In the genomic region with DNA sequence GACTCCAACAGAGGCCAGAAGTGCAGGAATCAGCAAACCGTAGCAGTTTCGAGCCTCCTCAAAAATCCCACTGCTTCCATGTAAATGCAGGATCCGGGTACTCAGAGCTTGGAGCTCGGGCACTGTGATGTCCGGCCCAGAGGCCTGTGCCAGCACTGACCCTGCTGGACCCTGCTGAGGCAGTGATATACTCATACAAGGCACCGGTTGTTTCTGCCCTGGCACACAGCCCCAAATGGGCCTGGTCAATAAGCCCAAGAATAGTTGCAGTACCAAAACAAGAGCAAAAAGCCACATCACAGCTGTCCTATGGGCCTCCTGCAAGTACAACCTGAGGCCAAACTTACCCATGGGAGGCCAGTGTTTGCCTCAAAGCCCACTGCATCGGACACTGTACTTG, we compare ENCODE assay signal across 22 mouse cellular contexts. TPM values are rescaled to one million over a fixed set of nuclear protein-coding genes. Genes with fewer than 3 reads are reported as not detected.
DNase-seq lines count a peak whose midpoint lies in the region; ATAC-seq and TF ChIP-seq lines count a peak whose summit lies in the region.
"Had no signal": no experiment of that assay in that cellular context is flagged by ENCODE, and none has a peak within 500 bp of the region (broad histone marks: within the 10 kb centered on the region; RNA-seq: fewer than 3 reads in every experiment).

No protein-coding gene starts in this region.

- no peaks in the 10 kb centered on the region for H3K36me3 ChIP-seq in forebrain, embryonic 12.5 days (replicated peaks)
- no peaks in the 10 kb centered on the region for H3K36me3 ChIP-seq in forebrain, postnatal 0 days (ENCODE audit: insufficient read depth)
- H3K36me3 ChIP-seq in hindbrain, embryonic 13.5 days, result no peaks in the 10 kb centered on the region
- H3K36me3 ChIP-seq in hindbrain, embryonic 16.5 days (ENCODE audit: control insufficient read depth, insufficient read depth, low read length), result no peaks in the 10 kb centered on the region
- no peaks in the 10 kb centered on the region for H3K36me3 ChIP-seq in neural tube, embryonic 13.5 days
- no peaks in the 10 kb centered on the region for H3K36me3 ChIP-seq in neural tube, embryonic 15.5 days
- H3K36me3 ChIP-seq: heart, embryonic 15.5 days had no signal

- ATAC-seq in forebrain, embryonic 12.5 days (ENCODE audit: low FRiP score), result no peak
- no peak for ATAC-seq in forebrain, postnatal 0 days
- ATAC-seq in hindbrain, embryonic 13.5 days (ENCODE audit: low FRiP score), result no peak
- no peak for ATAC-seq in hindbrain, embryonic 16.5 days
- ATAC-seq in neural tube, embryonic 13.5 days (ENCODE audit: low read depth), result no peak
- no peak for ATAC-seq in neural tube, embryonic 15.5 days (ENCODE audit: low FRiP score)
- ATAC-seq: activated CD4-positive, CD25-positive, alpha-beta regulatory T cell, adult 4 months; intestine, embryonic 16.5 days; Patski had no signal

- WGBS in forebrain, embryonic 12.5 days, result 91% methylated on average over 7 of the region's 7 CpGs
- WGBS in forebrain, postnatal 0 days, result 69% methylated on average over 7 of the region's 7 CpGs
- WGBS in hindbrain, embryonic 13.5 days, result 84% methylated on average over 7 of the region's 7 CpGs
- 72% methylated on average over 7 of the region's 7 CpGs for WGBS in hindbrain, embryonic 16.5 days
- 84% methylated on average over 7 of the region's 7 CpGs for WGBS in neural tube, embryonic 13.5 days
- 82% methylated on average over 7 of the region's 7 CpGs for WGBS in neural tube, embryonic 15.5 days

- H3K9me3 ChIP-seq in forebrain, embryonic 12.5 days, result no peaks in the 10 kb centered on the region
- no peaks in the 10 kb centered on the region for H3K9me3 ChIP-seq in forebrain, postnatal 0 days (ENCODE audit: low read length)
- no peaks in the 10 kb centered on the region for H3K9me3 ChIP-seq in hindbrain, embryonic 13.5 days
- no peaks in the 10 kb centered on the region for H3K9me3 ChIP-seq in hindbrain, embryonic 16.5 days (ENCODE audit: control insufficient read depth, low read length)
- no peaks in the 10 kb centered on the region for H3K9me3 ChIP-seq in neural tube, embryonic 13.5 days
- H3K9me3 ChIP-seq in neural tube, embryonic 15.5 days (replicated peaks), result no peaks in the 10 kb centered on the region
- H3K9me3 ChIP-seq: heart, embryonic 15.5 days had no signal

- no peak overlapping the region for H3K4me2 ChIP-seq in forebrain, embryonic 12.5 days
- H3K4me2 ChIP-seq in forebrain, postnatal 0 days (ENCODE audit: low read depth), result no peak overlapping the region
- H3K4me2 ChIP-seq in hindbrain, embryonic 13.5 days, result no peak overlapping the region
- H3K4me2 ChIP-seq in hindbrain, embryonic 16.5 days (ENCODE audit: low read length), result no peak overlapping the region
- H3K4me2 ChIP-seq in neural tube, embryonic 13.5 days, result no peak overlapping the region
- H3K4me2 ChIP-seq in neural tube, embryonic 15.5 days, result no peak overlapping the region
- H3K4me2 ChIP-seq: heart, embryonic 11.5 days; heart, embryonic 15.5 days; hindbrain, embryonic 14.5 days had no signal

- H3K27ac ChIP-seq in forebrain, embryonic 12.5 days, result 0 out of 2 replicates have a peak overlapping the region, but pooled peaks have one; percentile 9
- H3K27ac ChIP-seq in forebrain, postnatal 0 days (ENCODE audit: low read depth, low read length), result no peak overlapping the region
- peak overlapping the region; percentile 52; the same call in 1 of the 2 replicates for H3K27ac ChIP-seq in hindbrain, embryonic 13.5 days
- H3K27ac ChIP-seq in hindbrain, embryonic 16.5 days (ENCODE audit: low read depth, low read length), result no peak overlapping the region
- H3K27ac ChIP-seq in neural tube, embryonic 13.5 days (replicated peaks), result peak overlapping the region; percentile 59; the same call in 1 of the 2 replicates
- H3K27ac ChIP-seq in neural tube, embryonic 15.5 days (replicated peaks), result no peak overlapping the region
- H3K27ac ChIP-seq: heart, embryonic 15.5 days; hindbrain, embryonic 14.5 days had no signal

- TF ChIP-seq CTCF in forebrain, postnatal 0 days (IDR thresholded peaks at IDR 0.05; ENCODE audit: low read depth), result no peak

- H3K4me3 ChIP-seq in forebrain, embryonic 12.5 days (replicated peaks), result no peak overlapping the region
- no peak overlapping the region for H3K4me3 ChIP-seq in forebrain, postnatal 0 days (ENCODE audit: low read depth, low read length)
- H3K4me3 ChIP-seq in hindbrain, embryonic 13.5 days, result no peak overlapping the region
- no peak overlapping the region for H3K4me3 ChIP-seq in hindbrain, embryonic 16.5 days (ENCODE audit: low read length)
- no peak overlapping the region for H3K4me3 ChIP-seq in neural tube, embryonic 13.5 days
- no peak overlapping the region for H3K4me3 ChIP-seq in neural tube, embryonic 15.5 days (replicated peaks)
- H3K4me3 ChIP-seq: heart, embryonic 15.5 days had no signal

- H3K27me3 ChIP-seq in forebrain, embryonic 12.5 days, result no peaks in the 10 kb centered on the region
- no peaks in the 10 kb centered on the region for H3K27me3 ChIP-seq in forebrain, postnatal 0 days (ENCODE audit: insufficient read depth, low read length)
- H3K27me3 ChIP-seq in hindbrain, embryonic 13.5 days, result no peaks in the 10 kb centered on the region
- no peaks in the 10 kb centered on the region for H3K27me3 ChIP-seq in hindbrain, embryonic 16.5 days (replicated peaks; ENCODE audit: control insufficient read depth, insufficient read depth, low read length)
- no peaks in the 10 kb centered on the region for H3K27me3 ChIP-seq in neural tube, embryonic 13.5 days
- H3K27me3 ChIP-seq in neural tube, embryonic 15.5 days (replicated peaks), result no peaks in the 10 kb centered on the region
- H3K27me3 ChIP-seq: CH12.LX; heart, embryonic 15.5 days had no signal

- no peak for DNase-seq in forebrain, postnatal 0 days
- peak; percentile 51 to 57 for DNase-seq in kidney, postnatal 36 days
- DNase-seq in kidney, adult 11 months, result no peak
- DNase-seq: adrenal gland, postnatal 14 days; cerebellum, adult 11-12 months; cerebellum, adult 9-10 months; cerebellum, postnatal 36 days; gastrocnemius, postnatal 36 days; heart, adult 11 months; heart, postnatal 14 days had no signal

- H3K9ac ChIP-seq in forebrain, embryonic 12.5 days, result no peak overlapping the region
- no peak overlapping the region for H3K9ac ChIP-seq in forebrain, postnatal 0 days
- H3K9ac ChIP-seq in hindbrain, embryonic 13.5 days, result no peak overlapping the region
- H3K9ac ChIP-seq in hindbrain, embryonic 16.5 days (ENCODE audit: low read depth, low read length), result no peak overlapping the region
- peak overlapping the region; percentile 31; the same call in 1 of the 2 replicates for H3K9ac ChIP-seq in neural tube, embryonic 13.5 days
- H3K9ac ChIP-seq in neural tube, embryonic 15.5 days (replicated peaks), result no peak overlapping the region
- H3K9ac ChIP-seq: heart, embryonic 15.5 days; hindbrain, embryonic 14.5 days had no signal

- H3K4me1 ChIP-seq in forebrain, embryonic 12.5 days, result peaks cover 89% of the 10 kb centered on the region
- H3K4me1 ChIP-seq in forebrain, postnatal 0 days (ENCODE audit: insufficient read depth), result peaks cover 22% of the 10 kb centered on the region; the same call in 1 of the 2 replicates
- peaks cover 92% of the 10 kb centered on the region for H3K4me1 ChIP-seq in hindbrain, embryonic 13.5 days (replicated peaks)
- peaks cover 14% of the 10 kb centered on the region for H3K4me1 ChIP-seq in hindbrain, embryonic 16.5 days (ENCODE audit: control insufficient read depth, insufficient read depth, low read depth, low read length)
- H3K4me1 ChIP-seq in neural tube, embryonic 13.5 days (replicated peaks), result peaks cover 94% of the 10 kb centered on the region
- peaks cover 83% of the 10 kb centered on the region for H3K4me1 ChIP-seq in neural tube, embryonic 15.5 days

RNA-seq across cellular contexts. Expression of a gene that starts 36.4 kb away (rescaled TPM):
- 46.0 and 54.4 TPM in 2 replicates for polyA plus RNA-seq in forebrain, embryonic 12.5 days (2016; fragmentation: Nextera tagmentation; extraction: Ambion mirVana)
- total RNA-seq in forebrain, postnatal 0 days (2014; rRNA removed), result 103 and 122 TPM in 2 replicates
- 45.4 and 70.1 TPM in 2 replicates for polyA plus RNA-seq in forebrain, postnatal 0 days (2015; fragmentation: Nextera tagmentation; extraction: Ambion mirVana)
- 27.0 and 31.0 TPM in 2 replicates for polyA plus RNA-seq in hindbrain, embryonic 13.5 days (2015; fragmentation: Nextera tagmentation; extraction: Ambion mirVana)
- polyA plus RNA-seq in hindbrain, embryonic 16.5 days (2015; fragmentation: Nextera tagmentation; extraction: Ambion mirVana), result 12.0 and 16.7 TPM in 2 replicates
- 33.5 and 34.9 TPM in 2 replicates for polyA plus RNA-seq in neural tube, embryonic 13.5 days (2015; fragmentation: Nextera tagmentation; extraction: Ambion mirVana)
- polyA plus RNA-seq in neural tube, embryonic 15.5 days (2015; fragmentation: Nextera tagmentation; extraction: Ambion mirVana), result 21.6 and 22.2 TPM in 2 replicates
- total RNA-seq: CH12.LX had no signal

Comparison
In these comparisons a context has a peak if more than half of its experiments do, and no peak if none do; other contexts are left out.
1. H3K27ac ChIP-seq: peak in forebrain, embryonic 12.5 days (single experiment), hindbrain, embryonic 13.5 days (single experiment) and neural tube, embryonic 13.5 days (single experiment); none in forebrain, postnatal 0 days (single experiment), hindbrain, embryonic 16.5 days (single experiment) and neural tube, embryonic 15.5 days (single experiment).
2. DNase-seq: peak in kidney, postnatal 36 days (2 of 2); none in forebrain, postnatal 0 days (single experiment) and kidney, adult 11 months (single experiment).